Mouse (Mus musculus) C2C12 (cell line): Measurements from ENCODE around the gene Bpnt1.

ENCODE experiments used
- CEBPB ChIP-seq: IDR thresholded peaks from one replicate; pipeline ENCODE4 v1.6.1; 2011; ENCODE audit warnings: low read depth, mild to moderate bottlenecking, control low read depth, moderate library complexity
- CTCF ChIP-seq: IDR thresholded peaks from one replicate; pipeline ENCODE4 v1.5.1; 2011; ENCODE audit not compliant: control insufficient read depth, insufficient read depth, insufficient read length
- FOSL1 ChIP-seq: IDR thresholded peaks from one replicate; pipeline ENCODE4 v1.8.0; 2011; ENCODE audit warnings: mild to moderate bottlenecking, low read length; ENCODE audit not compliant: poor library complexity, insufficient read depth, severe bottlenecking
- MAX ChIP-seq: IDR thresholded peaks from one replicate; pipeline ENCODE4 v1.6.1; 2011; ENCODE audit warnings: mild to moderate bottlenecking, control low read depth
- MYOD1 ChIP-seq: IDR thresholded peaks from one replicate; pipeline ENCODE4 v1.6.1; 2011; ENCODE audit warnings: low read depth; ENCODE audit not compliant: control insufficient read depth, insufficient read length
- MYOG ChIP-seq: IDR thresholded peaks from one replicate; pipeline ENCODE4 v1.6.1; 2011; ENCODE audit not compliant: control insufficient read depth, insufficient read length; ENCODE audit errors: extremely low read depth
- USF1 ChIP-seq: IDR thresholded peaks from one replicate; pipeline ENCODE4 v1.6.1; 2011; ENCODE audit warnings: low read depth, mild to moderate bottlenecking, control low read depth, moderate library complexity

DNA sequence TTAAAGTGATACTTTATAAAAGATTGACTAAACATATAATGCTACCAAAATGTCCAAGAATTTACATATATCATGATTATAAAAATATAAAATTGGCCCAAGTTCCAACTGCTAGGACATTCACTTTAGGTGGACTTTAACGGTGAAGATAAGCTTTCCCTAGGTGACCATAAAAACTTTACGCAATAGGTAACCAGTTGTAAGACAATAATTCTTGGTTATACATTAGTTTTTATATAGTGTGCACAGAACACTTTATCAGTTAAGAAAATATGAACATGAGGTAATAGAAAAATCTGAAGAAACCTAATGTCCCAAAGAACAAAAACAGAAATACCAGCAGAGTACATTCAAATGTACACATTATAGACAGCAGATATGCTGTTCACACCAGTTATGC lies 23.6 kb upstream of the Bpnt1 start:
- TF ChIP-seq MYOD1 (no peak), CTCF (no peak), CEBPB (no peak), USF1 (no peak), MAX (no peak), FOSL1 (no peak), MYOG (no peak)
